Mouse (Mus musculus): ENCODE data around the gene Skp1a. TPM values are rescaled to one million over a fixed set of nuclear protein-coding genes. Genes with fewer than 3 reads are reported as not detected.
A peak's percentile ranks its signal among the peaks of the same experiment; 100 is the strongest.

The Skp1a gene
- total RNA-seq, 2 experiments from 2014 or later = 133 to 145 TPM

DNA sequence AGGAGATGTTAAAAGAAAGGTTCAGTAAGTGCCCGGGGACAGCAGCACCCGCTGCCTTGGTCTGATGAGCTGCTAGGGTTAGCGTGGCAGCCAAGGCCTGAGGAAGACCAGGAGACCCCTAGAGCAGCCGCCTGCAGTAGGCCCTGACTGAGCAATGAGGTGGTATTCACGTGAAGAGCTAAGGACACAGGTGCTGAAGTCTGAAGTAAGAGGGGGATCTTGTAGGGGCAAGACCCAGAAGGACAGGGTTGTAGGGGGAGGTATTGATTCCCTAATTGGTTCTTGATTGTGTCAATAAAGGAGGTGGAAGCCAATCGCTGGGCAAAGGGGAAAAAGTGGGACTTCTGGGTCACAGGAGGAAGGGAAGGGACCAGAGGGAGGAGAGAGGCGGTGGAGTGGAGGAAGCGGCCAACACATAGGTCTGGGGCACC, 45.2 kb downstream of the Skp1a start:
- no peak for ATAC-seq (ENCODE audit: poor library complexity, severe bottlenecking)

DNA sequence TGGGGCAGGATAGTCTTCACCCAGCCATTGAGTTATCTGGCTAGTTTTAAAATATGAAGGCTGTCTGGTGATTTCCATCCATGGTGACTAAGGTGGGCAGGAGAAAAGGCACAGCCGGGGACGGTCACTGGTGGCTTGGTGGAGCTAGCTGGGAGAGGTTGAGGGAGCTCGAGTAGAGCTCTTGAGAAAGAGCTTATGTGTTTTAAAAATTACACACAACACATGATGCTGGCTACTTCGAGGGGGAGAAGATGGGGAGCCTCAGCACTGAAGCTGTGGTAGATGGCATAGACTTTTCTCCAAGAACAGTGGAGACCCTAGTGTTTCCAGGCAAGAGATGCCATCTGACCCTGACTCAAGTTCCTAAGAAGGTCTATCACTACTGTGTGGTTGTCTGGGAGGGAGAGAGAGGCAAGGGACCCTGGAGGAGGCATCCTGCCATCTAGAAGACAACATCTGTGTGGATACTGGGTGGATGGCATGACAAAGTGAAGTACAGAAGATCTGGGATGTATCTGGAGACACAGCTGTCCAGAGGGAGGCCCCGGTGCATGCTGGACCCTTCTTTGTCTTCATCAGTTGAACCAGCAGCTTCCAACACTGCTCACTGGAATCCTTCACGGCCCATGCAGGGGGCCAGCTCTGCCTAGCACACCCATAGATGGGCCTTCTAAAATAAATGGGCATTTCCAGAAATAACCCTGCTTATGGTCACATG, 45.8 kb downstream of the Skp1a start:
- ATAC-seq (ENCODE audit: poor library complexity, severe bottlenecking) = no peak

DNA sequence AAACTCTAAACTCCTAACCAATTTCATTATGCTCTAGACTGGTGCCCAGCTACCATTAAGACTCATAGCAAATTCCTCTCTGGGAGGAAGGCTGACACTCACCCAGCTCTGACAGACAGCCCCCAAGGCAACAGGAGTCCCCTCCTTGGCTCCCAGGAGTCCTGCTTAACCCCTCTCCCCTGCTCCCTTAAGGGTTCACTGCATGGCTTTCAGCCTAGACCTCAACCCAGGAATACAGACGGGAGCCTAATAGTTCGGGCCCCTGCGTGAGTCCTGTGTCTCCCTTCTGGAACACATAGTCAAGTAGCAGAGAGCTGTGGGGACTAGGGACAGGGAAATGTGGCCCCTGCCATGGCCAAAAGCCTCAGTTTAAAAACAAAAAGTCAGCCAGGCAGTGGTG, 46.4 kb downstream of the Skp1a start:
- no peak for ATAC-seq (ENCODE audit: poor library complexity, severe bottlenecking)

GRCm38 (mm10) chr11:52278991-52279390, 47.2 kb downstream of the Skp1a start:
- no peak for ATAC-seq (ENCODE audit: poor library complexity, severe bottlenecking)

- no peak for ATAC-seq (ENCODE audit: poor library complexity, severe bottlenecking)
Measured at GRCm38 (mm10) chr11:52279611-52280145, 47.9 kb downstream of the Skp1a start.

- ATAC-seq (ENCODE audit: poor library complexity, severe bottlenecking) = no peak
Measured at GRCm38 (mm10) chr11:52280566-52281455, 49.0 kb downstream of the Skp1a start.

- ATAC-seq (ENCODE audit: poor library complexity, severe bottlenecking) = no peak
Measured at GRCm38 (mm10) chr11:52281568-52282328, 50.0 kb downstream of the Skp1a start.

DNA sequence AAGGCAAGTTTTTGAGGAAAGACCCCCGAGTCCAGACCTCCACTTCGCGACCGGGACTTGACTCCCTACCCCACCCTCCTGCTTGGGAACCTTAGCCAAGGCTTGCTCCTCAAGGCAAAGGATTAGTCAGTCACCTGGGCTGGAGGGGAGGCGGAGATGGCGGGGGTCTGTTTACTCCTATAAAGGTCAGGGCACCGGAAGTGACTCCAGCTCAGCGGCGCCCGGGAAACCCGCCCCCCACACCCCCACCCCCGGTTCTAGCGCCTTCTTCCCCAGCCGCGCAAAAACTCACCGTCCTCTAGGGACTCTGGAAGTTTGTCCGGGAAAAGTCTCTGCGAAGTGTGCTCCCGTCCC, 50.6 kb downstream of the Skp1a start:
- ATAC-seq (ENCODE audit: poor library complexity, severe bottlenecking) = no peak

GRCm38 (mm10) chr11:52282774-52283595, 51.2 kb downstream of the Skp1a start, which contains the start of gene Tcf7:
Gene Tcf7, minus strand, starts transcription at chr11:52283014.
- ATAC-seq (ENCODE audit: poor library complexity, severe bottlenecking) = peak; percentile 16; the same call in 1 of the 2 replicates

GRCm38 (mm10) chr11:52283596-52284571, 52.1 kb downstream of the Skp1a start:
- ATAC-seq (ENCODE audit: poor library complexity, severe bottlenecking) = no peak

- no peak for ATAC-seq (ENCODE audit: poor library complexity, severe bottlenecking)
Measured at GRCm38 (mm10) chr11:52286301-52286957, 54.6 kb downstream of the Skp1a start.

GRCm38 (mm10) chr11:52286958-52287305, 55.1 kb downstream of the Skp1a start:
- no peak for ATAC-seq (ENCODE audit: poor library complexity, severe bottlenecking)

DNA sequence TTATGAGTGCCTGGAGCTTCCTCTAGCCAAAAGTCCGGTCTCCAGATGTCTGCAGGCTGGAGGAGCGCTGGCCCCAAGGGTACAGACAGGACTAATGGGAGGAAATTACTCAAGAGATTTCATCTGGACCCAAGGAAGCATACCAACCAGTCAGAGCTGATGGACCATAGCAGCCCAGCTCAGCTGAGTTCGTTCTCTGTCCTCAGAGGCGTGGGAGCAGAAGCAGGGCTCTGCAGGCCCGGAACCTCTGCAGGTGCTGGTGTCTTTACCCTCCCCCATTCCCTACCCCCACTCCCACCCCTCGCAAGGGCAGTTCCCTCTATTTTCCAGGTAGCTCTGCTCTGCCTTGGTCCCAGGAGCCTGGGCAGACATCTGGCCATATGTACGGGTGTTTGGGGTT, 60.6 kb downstream of the Skp1a start:
- ATAC-seq (ENCODE audit: poor library complexity, severe bottlenecking) = no peak

GRCm38 (mm10) chr11:52292894-52293293, 61.1 kb downstream of the Skp1a start:
- no peak for ATAC-seq (ENCODE audit: poor library complexity, severe bottlenecking)

GRCm38 (mm10) chr11:52294103-52294502, 62.3 kb downstream of the Skp1a start:
- ATAC-seq (ENCODE audit: poor library complexity, severe bottlenecking) = no peak
